Mouse (Mus musculus) heart, postnatal 10 days (tissue): ENCODE results near the gene Kel. TPM values are rescaled to one million over a fixed set of nuclear protein-coding genes. Genes with fewer than 3 reads are reported as not detected.

Source experiments
- DNase-seq, 2 experiments: peaks; one replicate each; pipeline ENCODE4 v3.0.0; 2021
- intact Hi-C: fragments of 180-260 bp; cut with DNase I; formaldehyde crosslinking; loops from one replicate; pipeline ENCODE4 v1.15.1; 2025
- total RNA-seq, 2 experiments: library from RNA; stranded (reverse); gene quantifications; 2 replicates each; pipeline ENCODE4 v1.2.3; 2021

The Kel gene
- under 1 TPM in 1 of 2 experiments, not detected in 1; 0.36 TPM for total RNA-seq

GRCm38 (mm10) chr6:41704123-41704522 lies at the start of gene Kel:
TSS of gene Kel (minus strand) at chr6:41704339.
- DNase-seq = no peak
- intact Hi-C loops = no loop called here

GRCm38 (mm10) chr6:41744664-41745392 lies 40.7 kb upstream of the Kel start:
- no peak for DNase-seq
- intact Hi-C loops = no loop called here

GRCm38 (mm10) chr6:41741101-41741500 lies 37.0 kb upstream of the Kel start:
- no peak for DNase-seq
- intact Hi-C loops = no loop called here

- no peak for DNase-seq
- intact Hi-C loops = no loop called here
Observed at GRCm38 (mm10) chr6:41734719-41735470, 30.8 kb upstream of the Kel start.

- DNase-seq = no peak
- intact Hi-C loops = no loop called here
Observed at GRCm38 (mm10) chr6:41727989-41728609, 24.0 kb upstream of the Kel start.

- no peak for DNase-seq
- intact Hi-C loops = no loop called here
Observed at GRCm38 (mm10) chr6:41721430-41721829, 17.3 kb upstream of the Kel start.

GRCm38 (mm10) chr6:41710281-41710680 lies 6.1 kb upstream of the Kel start:
- DNase-seq = no peak
- intact Hi-C loops = no loop called here

GRCm38 (mm10) chr6:41706275-41706674 lies 2.1 kb upstream of the Kel start:
- DNase-seq = no peak
- intact Hi-C loops = no loop called here

GRCm38 (mm10) chr6:41702928-41703327 lies 1.2 kb downstream of the Kel start:
- no peak for DNase-seq
- intact Hi-C loops = no loop called here

GRCm38 (mm10) chr6:41701245-41701644 lies 2.9 kb downstream of the Kel start:
- intact Hi-C loops = no loop called here
- DNase-seq = no peak

- intact Hi-C loops = no loop called here
- DNase-seq = no peak
Observed at GRCm38 (mm10) chr6:41694407-41694806, 9.7 kb downstream of the Kel start.

GRCm38 (mm10) chr6:41692200-41692599 lies 11.9 kb downstream of the Kel start:
- DNase-seq = no peak
- intact Hi-C loops = no loop called here

- no peak for DNase-seq
- intact Hi-C loops = no loop called here
Observed at GRCm38 (mm10) chr6:41685596-41685995, 18.5 kb downstream of the Kel start.

GRCm38 (mm10) chr6:41684911-41685310 lies 19.2 kb downstream of the Kel start:
- intact Hi-C loops = no loop called here
- DNase-seq = no peak

GRCm38 (mm10) chr6:41684131-41684530 lies 20.0 kb downstream of the Kel start, which contains the start of gene Llcfc1:
TSS of gene Llcfc1 (plus strand) at chr6:41684431.
- no peak for DNase-seq
- intact Hi-C loops = no loop called here

GRCm38 (mm10) chr6:41681656-41682055 lies 22.5 kb downstream of the Kel start:
- no peak for DNase-seq
- intact Hi-C loops = no loop called here

- intact Hi-C loops = no loop called here
- DNase-seq = no peak
Observed at GRCm38 (mm10) chr6:41680669-41681068, 23.5 kb downstream of the Kel start, which contains the start of gene Trpv5. TSS of gene Trpv5 (minus strand) at chr6:41680769.

GRCm38 (mm10) chr6:41676530-41676929 lies 27.6 kb downstream of the Kel start:
- no peak for DNase-seq
- intact Hi-C loops = no loop called here

- DNase-seq = peak in 1 of 2 experiments; percentile 5
- intact Hi-C loops = no loop called here
Observed at GRCm38 (mm10) chr6:41662320-41662719, 41.8 kb downstream of the Kel start.

GRCm38 (mm10) chr6:41658487-41658886 lies 45.7 kb downstream of the Kel start:
- intact Hi-C loops = no loop called here
- DNase-seq = no peak

GRCm38 (mm10) chr6:41654648-41655047 lies 49.5 kb downstream of the Kel start:
- no peak for DNase-seq
- intact Hi-C loops = no loop called here

GRCm38 (mm10) chr6:41653173-41653572 lies 51.0 kb downstream of the Kel start:
- no peak for DNase-seq

More at GRCm38 (mm10) chr6:41653173-41653572, 51.0 kb downstream of the Kel start:
- intact Hi-C loops = no loop called here
